Mouse (Mus musculus) heart, postnatal 0 days (tissue): ENCODE data around the gene Yaf2.
"Not testable (repeated sequence)": the region's sequence is repeated elsewhere in the genome, so short reads cannot be mapped to it uniquely, and the experiment has no call there.

Source experiments
- CTCF ChIP-seq: IDR thresholded peaks from 2 replicates; pipeline ENCODE4 v1.5.1; 2016; ENCODE audit warnings: antibody characterized with exemption, control low read depth, low read depth
- EP300 ChIP-seq: IDR thresholded peaks from 2 replicates; pipeline ENCODE4 v1.6.1; 2016; ENCODE audit warnings: antibody characterized with exemption, low read depth

- not testable (repeated sequence) for TF ChIP-seq CTCF
- peak; percentile 62; the same call in 1 of the 2 replicates for TF ChIP-seq EP300
Observed at GRCm38 (mm10) chr15:93236456-93236855, 100.3 kb downstream of the Yaf2 start.
